Mouse (Mus musculus) cerebellum, postnatal 36 days (tissue): ENCODE data around the gene Dok5.

Experiments
- DNase-seq, 2 experiments: peaks; one replicate each; pipeline ENCODE4 v3.0.0; 2021 to 2022; ENCODE audit warnings: mixed read lengths in 2 of 2

The Dok5 gene

DNA sequence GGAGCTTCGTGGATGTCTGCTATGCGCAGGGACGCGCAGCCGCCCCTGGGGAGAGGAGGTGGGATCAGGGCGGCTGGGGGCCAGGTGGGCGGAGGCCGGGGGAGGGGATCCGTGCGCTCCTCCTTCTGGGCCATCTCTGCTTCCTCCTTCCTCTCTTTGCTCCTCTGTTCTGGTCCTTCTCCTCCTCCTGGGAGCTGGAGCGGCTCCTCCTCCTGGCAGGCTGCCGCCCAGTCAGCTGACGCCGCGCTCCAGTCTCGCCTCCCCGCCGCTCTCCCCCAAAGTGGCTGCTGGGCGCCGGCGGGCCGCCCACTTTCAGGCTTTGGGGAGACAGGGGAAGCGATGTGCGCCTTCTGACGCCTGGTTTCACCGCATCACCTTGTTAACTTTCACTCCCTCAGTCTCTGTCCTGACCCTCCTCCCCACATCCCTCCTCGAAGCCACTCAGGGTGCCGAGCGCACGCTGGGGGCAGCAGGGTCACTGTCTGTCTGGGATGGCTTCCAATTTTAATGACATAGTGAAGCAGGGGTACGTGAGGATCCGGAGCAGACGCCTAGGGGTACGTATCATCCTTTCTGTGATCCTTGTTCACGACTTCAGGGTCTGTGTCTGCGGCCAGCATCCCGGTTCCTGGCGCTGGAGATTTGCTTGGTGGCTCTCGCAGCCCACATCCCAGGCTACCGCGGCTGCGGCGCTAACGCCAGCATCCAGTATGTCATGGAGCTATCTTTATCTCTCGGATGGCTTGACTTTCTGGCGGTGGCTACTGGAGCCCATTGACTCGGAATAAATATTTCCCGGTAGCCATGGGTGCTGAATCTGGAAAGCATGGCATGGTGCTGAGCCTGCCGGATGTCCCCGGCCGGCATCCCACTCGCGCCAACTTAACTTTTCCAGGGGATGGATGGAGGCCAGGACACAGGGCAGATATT, at the start of gene Dok5:
Gene Dok5 (plus strand): TSS at position 176 of the 930 bp plus-strand sequence.
- DNase-seq: peak; percentile 82 to 85

DNA sequence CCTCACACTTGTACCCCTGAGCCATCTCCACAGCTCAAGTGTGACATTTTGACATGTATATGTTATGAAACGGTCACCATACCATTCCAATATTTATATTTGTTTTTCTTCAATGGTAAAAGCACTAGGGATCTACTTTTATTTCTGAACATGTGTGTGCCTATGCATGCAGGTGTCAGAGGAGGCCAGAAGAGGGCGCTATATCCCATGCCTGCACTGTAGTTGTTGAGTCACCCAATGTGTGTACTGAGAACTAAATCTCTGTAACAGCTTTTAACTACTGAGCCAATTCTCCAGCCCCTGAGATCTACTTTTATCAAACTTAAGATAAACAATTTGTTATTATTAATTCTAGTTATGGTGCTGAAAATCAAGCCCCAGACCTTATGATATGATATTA, 48.2 kb upstream of the Dok5 start:
- no peak for DNase-seq

DNA sequence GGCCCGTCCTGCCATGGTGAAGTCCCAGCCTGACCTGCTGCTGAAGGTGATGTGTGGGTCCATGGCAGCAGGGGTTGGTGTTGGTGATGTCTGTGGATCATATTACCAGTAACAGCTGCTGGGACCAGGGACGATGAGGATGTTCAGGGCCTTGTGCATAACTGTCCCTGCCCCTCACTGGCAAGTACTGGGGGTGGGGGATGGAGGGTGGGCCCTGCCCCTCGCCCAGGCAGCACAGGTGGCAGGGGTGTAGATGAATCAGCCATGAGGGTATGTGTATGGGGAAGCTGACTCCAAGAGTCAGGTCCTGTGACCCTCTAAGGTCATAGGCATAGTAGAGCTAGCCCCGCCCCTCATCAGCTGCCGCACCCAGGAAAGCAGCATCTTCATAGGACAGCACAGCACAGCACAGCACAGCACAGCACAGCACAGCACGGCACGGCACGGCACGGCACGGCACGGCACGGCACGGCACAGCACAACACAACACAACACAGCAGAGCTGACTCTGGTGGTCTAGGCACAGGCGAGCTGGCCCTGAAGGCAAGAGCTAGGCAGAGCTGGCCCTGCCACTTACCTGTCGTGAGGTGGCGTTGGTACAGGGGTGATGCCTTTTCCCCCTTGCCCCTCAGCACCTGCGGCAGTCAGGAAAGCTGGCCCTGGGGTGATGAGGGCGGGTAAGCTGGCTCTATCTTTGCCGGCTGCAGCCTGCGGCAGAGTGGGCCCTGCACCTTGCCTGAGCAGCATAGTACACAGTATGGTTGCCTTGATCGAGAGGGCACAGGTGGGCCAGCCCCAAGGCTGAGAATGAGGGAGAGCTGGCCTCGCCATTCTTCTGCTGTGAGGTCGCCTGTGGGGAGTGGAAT, 36.3 kb upstream of the Dok5 start:
- DNase-seq: no peak

DNA sequence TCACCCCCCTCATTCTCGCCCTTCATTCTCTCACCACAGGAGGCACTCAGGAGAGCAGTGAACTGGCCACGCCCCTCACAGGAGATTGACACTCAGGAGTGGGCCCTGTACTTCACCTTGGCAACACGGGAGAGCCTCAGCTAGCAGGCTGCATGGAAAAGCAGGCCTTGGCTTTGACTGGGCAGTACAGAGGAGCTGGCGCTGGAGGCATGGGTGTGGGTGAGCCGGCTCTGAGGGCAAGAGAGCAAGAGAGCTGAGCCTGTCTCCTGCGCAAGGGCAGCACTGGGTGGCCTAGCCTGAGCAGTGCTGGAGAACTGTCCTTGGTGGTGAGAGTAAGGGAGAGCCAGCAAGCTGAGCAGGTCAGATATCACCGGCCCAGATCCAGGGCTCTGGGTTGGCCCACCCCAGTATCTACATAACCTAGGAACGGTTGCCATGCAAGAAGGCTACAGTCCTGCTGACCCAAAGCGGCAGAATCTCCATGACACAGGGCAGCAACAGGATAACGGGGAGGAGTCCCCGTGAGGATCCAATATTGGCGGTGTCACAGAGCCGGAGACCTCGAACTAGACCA, 35.6 kb upstream of the Dok5 start:
- no peak for DNase-seq

DNA sequence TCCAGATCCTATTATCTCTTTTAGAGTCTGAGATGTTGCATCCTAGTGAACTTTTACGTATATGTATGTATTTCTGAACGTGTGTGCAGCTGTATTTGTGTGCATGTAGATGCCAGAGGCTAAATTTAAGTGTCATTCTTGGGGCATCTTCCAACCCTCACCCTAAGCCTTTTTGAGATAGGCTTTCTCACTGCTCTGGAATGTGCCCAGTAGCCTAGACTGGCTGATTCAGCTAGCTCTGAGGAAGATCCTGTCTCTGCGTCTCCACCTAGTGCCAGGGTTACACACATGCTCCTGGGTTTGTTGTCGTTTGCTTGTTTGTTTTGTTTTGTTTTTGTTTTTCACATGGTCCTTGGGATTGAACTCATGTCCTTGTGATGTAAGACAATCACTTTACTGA, 31.1 kb upstream of the Dok5 start:
- no peak for DNase-seq

DNA sequence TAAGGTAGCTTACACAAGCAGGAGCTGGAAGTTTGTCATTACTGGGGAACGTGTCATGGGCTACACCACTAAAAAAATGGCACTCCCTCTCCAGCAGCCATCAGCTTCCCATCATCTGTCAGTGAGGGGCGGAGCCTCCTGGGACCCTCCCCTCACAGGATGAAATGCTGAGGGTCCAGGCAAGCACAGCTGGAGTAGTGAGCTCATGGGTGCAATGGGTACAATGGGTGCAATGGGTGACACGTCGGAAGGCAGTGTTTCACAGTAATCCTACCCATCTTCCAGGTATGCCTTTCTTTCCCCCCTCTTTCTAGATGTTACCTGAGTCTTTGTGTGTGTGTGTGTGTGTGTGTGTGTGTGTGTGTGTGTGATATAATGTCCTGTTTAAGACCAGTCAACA, 25.1 kb upstream of the Dok5 start:
- DNase-seq: no peak

DNA sequence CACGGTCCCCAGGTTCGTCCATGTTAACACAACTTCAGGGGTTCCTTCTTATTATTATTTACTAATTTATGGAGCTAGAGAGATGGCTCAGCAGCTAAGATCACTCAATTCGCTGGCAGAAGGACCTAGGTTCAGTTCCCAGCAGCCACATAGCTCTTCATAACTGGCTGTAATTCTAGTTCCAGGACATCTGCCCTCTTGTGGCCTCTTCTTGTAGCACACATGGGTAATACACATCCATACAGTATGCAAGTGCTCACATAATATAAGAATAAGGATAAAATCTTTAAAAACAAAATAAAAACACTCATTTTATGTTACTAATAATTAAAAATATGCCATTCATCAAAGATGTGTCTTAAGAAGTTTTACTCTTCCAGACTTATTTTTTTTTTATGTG, 23.9 kb upstream of the Dok5 start:
- no peak for DNase-seq

DNA sequence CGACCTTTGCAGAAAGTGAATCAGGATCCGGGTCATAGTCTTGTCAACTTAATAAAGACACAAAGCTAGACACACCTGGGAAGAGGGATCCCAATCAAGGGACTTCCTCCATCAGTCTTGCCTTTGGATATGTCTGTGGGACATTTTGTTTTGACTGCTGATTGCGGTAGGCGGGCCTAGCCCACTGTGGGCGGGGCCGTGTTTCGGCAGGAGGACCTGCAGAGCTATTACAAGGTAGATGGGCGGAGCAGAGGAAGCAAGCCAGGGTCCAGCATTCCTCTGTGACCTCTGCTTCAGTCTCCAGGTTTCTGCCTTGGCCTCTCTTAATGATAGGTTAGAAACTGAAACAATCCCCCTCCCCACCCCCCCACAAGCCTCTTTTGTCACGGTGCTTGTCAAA, 22.7 kb upstream of the Dok5 start:
- DNase-seq: no peak

DNA sequence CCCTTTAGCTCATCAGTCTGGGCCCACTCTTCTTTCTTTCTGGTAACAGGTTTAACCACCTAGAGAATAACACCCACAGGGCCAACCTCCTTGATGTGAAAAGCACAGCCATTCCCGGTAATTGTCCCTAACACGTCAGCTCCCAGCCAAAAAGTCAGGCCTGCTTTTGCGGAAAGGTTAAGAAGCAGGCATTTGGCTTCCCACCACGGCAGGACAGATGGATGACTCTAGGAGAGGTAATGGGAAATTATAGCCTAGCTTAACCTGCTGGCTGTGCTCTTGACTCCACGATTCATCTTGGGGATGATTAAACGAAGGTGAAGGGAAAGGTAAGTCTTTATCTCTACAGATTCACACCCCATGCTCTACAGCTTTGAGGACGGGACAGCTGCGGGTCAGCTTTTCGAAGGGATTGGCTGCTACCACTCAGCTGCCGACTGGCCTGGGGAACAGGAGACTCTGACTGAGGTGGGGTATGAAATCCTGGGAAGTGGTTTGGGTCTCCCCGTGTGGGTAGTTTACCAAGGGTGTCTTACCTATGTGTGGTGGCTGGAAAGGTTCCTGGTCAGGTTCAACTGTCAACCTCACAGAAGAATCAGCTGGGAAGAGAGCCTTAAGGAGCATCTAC, 18.8 kb upstream of the Dok5 start:
- DNase-seq: peak; percentile 26 to 28

DNA sequence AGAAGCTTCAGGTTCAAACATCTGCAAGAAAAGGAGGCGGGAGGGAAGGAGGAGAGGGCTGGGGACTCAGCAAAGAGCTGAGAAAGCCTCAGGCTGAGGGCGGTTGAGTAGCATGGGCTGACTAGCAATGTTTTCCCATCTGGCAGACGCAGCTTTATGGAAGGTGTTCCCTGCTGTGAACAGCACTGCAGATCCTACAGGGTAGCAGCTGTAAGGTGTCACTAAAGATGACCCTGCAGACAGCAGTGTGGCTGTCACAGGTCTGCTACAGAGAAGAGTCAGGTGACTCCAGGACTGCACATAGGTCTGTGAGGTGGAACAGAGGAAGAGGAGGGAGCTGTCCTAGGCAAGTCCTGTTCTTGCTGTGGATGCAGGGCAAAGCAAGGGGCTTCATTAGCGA, 11.2 kb upstream of the Dok5 start:
- DNase-seq: no peak

DNA sequence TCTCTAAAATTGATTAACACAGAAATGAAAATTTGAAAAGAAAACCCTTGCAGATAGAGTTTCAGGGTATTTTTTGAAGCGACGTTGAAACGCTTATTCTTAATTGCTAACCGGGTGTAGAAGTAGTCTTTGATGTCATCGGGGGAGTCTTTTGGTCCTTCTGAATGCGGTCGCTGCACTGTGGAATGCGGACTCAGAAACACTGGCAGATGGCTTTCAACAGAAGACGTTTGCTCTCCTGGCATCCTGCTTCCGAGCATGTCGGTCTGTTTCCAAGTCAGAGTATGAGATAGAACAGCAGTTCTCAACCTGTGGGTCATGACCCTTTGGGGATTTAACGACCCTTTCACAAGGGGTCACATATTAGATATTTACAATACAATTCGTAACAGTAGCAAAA, 7.5 kb upstream of the Dok5 start:
- DNase-seq: no peak

DNA sequence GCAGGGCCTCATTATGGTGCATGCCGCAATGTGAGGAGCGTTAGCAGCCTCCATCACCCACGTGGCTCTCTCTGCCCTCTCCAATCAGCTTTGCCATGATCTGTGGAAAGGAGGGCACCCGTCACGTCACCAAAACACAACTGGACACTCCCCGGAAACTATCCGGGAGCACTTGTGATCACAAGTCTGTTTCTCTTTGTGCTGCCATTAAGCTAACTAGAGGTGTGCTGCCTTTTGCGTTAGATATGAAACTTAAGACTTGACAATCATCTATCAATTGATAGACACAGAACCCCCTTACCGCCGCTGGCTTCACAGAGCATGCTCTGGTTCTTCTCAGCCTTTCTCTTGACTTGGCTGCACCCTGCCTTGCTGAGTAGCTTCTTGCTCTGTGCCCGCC, 6.9 kb upstream of the Dok5 start:
- no peak for DNase-seq

DNA sequence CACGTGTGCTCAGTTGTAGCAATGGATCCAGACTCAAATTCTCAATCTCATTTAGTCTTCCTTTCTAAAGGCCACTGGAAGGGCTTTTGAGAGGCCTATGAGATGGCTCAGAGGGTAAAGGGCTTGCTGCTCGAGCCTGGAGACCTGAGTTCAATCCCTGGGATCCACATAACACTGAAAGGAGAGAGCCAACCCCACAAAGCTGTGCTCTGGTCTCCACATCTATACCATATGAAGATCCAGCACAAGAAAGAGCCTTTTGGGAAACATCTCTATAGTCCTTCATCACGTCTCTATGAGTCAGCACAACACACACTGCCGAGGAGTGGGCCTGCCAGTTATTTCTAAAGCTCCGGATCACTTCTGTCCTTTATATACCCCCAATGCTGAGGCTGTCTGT, 5.8 kb upstream of the Dok5 start:
- DNase-seq: no peak

DNA sequence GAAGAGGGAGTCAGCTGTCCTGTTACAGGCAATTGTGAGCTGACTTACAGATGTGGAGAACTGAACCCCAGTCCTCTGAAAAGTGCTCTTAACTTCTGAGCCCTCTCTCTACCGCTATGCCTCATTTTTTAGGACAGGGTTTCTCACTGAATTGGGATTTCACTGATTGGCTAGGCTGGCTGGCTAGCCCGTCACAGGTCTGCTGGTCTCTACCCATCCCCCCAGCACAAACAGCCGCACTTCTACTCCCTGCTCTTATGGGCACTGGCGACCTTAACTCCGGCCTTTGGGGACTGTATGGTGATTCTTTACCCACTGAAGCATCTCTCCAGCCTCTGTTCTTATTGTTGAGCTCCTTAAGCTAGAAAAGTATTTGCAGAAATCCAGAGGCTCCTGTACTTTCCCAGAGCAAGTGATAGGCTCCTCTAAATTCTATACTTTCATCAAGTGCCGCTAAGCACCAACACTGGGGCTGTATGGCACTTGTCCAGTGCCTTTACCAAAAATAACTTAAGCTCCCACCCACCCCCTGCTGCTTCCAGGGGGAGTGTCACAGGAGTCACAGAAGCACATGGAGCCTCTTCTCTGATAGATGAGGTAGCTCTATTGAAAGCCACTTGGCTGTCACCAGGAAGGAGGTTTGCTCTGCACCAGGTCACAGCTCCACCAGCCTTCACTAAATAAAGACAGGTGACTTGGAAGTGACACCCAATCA, 4.5 kb upstream of the Dok5 start:
- no peak for DNase-seq

DNA sequence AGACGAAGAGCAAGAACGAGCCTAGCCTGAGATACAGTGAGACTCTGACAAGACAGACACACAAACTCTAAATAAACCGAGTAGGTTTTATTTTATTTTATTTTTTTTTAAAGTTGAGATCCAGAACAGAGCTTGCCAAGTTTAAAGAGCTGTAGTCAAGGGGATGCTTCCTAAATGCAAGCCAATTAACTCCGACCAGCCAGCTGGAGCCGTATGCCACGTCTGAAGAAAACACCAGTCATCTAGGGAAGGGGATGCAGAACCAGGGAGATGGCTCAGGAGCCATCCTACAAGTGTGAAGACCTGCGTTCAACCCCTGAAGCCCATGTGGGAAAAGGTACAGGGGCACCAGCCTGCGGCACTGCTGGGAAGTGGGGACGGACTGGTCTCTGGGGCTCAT, 2.7 kb upstream of the Dok5 start:
- DNase-seq: no peak

DNA sequence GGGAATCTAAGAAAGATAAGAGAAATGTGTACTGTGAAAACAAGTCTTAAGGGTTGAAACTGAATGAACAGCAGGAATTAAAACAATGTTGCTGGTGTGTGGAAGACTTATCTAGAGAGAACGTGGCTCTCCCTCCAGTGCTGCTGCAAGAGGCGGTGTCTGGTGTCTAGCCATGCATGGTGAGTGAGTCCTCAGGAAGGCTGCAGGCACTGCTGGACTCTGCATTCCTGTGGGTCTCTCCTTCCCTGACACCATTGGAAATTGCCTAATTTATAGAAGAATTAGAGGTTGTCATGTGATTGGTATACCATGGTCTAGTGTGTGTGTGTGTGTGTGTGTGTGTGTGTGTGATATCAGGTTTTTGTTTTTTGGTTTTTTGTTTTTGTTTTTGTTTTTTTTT, 1.9 kb upstream of the Dok5 start:
- DNase-seq: no peak

DNA sequence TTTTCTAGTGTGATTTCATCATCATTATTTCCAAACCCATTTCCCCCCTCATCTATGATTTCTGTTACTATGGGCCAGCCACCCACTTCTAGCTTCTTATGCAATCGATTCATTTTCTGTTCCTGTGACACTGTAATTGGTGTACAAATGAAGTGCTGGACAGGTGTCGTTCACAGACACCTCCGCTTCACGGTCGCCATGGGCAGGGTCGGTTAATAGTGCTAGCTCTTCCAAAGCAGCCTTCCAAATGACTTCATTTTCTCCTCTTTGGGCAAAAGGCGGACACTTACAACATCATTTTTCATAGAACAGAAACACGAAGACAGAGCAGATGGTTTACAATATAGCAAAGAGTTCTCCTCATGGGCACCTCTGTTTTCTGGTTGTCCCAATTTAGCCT, 1.5 kb upstream of the Dok5 start:
- no peak for DNase-seq

DNA sequence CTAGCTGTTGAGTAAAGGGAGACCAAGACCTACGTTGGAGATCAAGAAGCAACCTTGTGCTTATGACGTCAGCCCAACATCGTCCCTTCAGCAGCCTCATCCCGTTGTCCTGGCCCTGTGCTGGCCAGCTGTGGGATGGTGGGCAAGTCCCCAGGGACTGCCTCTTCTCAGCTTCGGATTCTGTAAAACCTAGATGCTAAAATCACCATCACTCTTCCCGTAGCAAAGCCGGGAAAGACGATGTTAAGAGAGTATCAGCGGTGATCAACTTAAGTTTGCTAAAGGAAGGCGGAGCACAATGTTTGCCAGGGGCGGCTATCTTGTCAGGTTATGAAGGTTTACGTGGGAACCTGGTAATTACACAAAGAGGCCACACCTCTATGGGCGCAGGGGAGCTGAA, 826 bp upstream of the Dok5 start:
- no peak for DNase-seq

DNA sequence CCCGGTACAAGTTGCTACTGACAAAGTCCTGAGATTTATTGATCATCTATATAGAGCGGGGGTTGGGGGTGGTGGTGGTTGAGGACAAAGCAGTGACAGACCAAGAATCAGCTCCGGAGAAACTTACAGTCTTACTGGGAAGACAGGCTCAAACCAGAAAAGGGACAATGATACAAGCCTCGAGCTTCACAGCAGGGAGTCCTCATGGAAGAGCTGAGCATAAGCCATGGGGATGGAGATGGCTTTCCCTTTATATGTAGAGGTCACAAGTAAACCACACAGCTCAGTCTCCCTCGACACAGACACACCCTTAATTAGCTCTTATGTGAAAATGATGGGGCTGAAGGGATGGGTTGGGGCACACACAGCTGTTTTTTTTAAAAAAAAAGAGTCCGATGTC, 402 bp upstream of the Dok5 start:
- no peak for DNase-seq

DNA sequence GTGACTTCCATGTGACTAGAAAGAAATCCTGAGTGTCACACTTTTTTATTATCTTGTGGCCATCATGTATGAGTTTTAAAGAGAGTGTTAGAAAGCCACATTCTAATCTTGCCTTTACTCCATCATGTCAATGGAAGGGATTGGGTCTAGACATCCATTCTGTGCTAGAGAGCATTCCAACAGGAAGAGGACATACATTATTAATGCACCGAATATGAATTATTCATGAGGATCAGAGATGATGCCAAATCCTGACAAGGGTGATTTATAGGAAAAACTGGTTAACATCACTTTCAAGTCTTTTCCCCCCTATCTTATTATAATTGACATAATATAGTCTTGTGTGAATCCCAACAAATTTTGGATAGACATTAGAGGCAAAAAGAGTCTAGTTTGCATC, 2.1 kb downstream of the Dok5 start:
- DNase-seq: no peak

DNA sequence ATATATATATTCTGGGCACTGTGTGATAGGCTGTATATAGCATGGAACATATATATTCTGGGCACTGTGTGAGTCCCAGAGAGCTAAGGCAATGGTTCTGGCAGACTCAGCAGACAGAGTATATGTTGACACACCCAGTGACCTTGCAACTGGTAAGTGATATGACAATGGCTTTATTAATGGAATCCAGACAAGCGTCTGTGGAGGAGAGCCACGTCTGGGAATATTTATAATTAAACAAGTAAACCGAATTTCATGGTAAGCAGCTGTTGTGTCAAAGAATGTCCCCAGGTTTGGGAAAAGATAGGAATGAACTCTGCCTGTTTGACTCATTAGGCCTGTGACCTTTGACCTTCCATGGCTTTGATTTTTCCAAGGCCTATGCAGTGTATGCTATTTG, 2.8 kb downstream of the Dok5 start:
- no peak for DNase-seq

DNA sequence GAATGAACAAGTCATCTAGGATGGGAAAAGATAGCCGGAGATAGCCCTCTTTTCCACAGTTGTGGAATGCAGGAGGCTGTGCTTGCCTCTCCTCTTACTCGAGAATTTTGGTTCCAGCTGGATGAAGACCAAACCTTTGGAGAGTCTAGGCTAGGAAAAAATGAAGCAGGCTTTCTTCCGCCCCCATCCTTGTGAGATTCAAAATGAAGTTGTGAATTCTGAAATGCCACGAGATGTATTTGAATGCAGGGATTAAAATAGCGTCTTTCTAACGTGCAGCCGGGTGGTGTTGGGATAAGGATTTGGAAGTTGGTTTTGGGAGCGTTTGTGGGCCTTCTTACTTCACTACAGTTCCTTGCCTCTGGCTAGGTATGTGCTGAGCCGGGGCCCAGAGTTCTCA, 6.8 kb downstream of the Dok5 start:
- no peak for DNase-seq

DNA sequence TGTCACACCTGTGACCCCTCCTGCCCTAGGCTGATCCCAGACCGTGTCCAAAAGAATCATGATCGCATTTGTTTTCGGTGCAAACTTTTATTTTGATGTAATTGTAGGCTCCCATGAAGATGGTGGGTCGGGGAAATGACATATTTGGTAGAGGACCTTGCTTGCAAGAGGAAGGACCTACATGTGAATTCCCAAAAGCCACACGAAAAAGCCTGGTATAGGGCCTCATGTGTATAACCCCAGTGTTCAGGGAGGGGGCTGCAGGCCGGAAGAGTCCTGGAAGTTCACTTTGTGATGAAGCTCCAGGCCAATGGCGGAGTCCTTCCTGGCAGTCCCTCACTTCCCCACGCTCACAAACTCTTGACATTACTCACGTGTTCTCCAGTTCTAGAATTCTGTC, 7.3 kb downstream of the Dok5 start:
- no peak for DNase-seq
